Mouse (Mus musculus): ENCODE measurements around the gene Carf. TPM values are rescaled to one million over a fixed set of nuclear protein-coding genes. Genes with fewer than 3 reads are reported as not detected.
A peak's percentile ranks its signal among the peaks of the same experiment; 100 is the strongest.

Carf gene
- polyA plus RNA-seq, 1 experiment from 2014 or later = 4.9 TPM

GRCm38 (mm10) chr1:60180784-60181221 is 82.8 kb downstream of the Carf start:
- Histone ChIP-seq H3K4me1 (replicated peaks) (peaks cover 7% of the 10 kb centered on the region; the same call in 1 of the 2 replicates), H3K27ac (peak overlapping the region; percentile 94), H3K4me3 (replicated peaks) (peak overlapping the region; percentile 98), H3K9ac (peak overlapping the region; percentile 91), H3K4me2 (replicated peaks) (peak overlapping the region; percentile 57), H3K9me3 (no peaks in the 10 kb centered on the region), H3K36me3 (no peaks in the 10 kb centered on the region), H3K27me3 (replicated peaks) (no peaks in the 10 kb centered on the region)
- 0% methylated on average over 25 of the region's 30 CpGs for WGBS
- ATAC-seq = peak; percentile 27

- no peak for ATAC-seq
- Histone ChIP-seq H3K4me1 (replicated peaks) (no peaks in the 10 kb centered on the region), H3K27me3 (replicated peaks) (no peaks in the 10 kb centered on the region), H3K4me3 (replicated peaks) (no peak overlapping the region), H3K27ac (no peak overlapping the region), H3K36me3 (no peaks in the 10 kb centered on the region), H3K9me3 (no peaks in the 10 kb centered on the region), H3K9ac (no peak overlapping the region), H3K4me2 (replicated peaks) (no peak overlapping the region)
These were observed 90.4 kb downstream of the Carf start for GRCm38 (mm10) chr1:60188454-60188853.

- 69% methylated on average over 3 of the region's 3 CpGs for WGBS
- H3K9ac ChIP-seq = no peak overlapping the region
- H3K9me3 ChIP-seq = no peaks in the 10 kb centered on the region
- no peaks in the 10 kb centered on the region for H3K4me1 ChIP-seq (replicated peaks)
- no peak overlapping the region for H3K4me2 ChIP-seq (replicated peaks)
- peaks cover 5% of the 10 kb centered on the region; the same call in 1 of the 2 replicates for H3K36me3 ChIP-seq
- no peak overlapping the region for H3K27ac ChIP-seq
- ATAC-seq = no peak
- no peaks in the 10 kb centered on the region for H3K27me3 ChIP-seq (replicated peaks)
- H3K4me3 ChIP-seq (replicated peaks) = no peak overlapping the region
These were observed 98.8 kb downstream of the Carf start for GRCm38 (mm10) chr1:60196813-60197212.

- no peak overlapping the region for H3K4me2 ChIP-seq (replicated peaks)
- no peaks in the 10 kb centered on the region for H3K4me1 ChIP-seq (replicated peaks)
- WGBS = 83% methylated on average over 4 of the region's 4 CpGs
- ATAC-seq = no peak
- H3K9ac ChIP-seq = no peak overlapping the region
- H3K9me3 ChIP-seq = no peaks in the 10 kb centered on the region
- no peak overlapping the region for H3K4me3 ChIP-seq (replicated peaks)
- H3K27ac ChIP-seq = no peak overlapping the region
- peaks cover 19% of the 10 kb centered on the region for H3K36me3 ChIP-seq
- no peaks in the 10 kb centered on the region for H3K27me3 ChIP-seq (replicated peaks)
These were observed 101.0 kb downstream of the Carf start for GRCm38 (mm10) chr1:60199006-60199405.

Other genes with a start within 250 kb of the Carf start
- 6.6 and 7.8 TPM in 2 replicates for gene Fam117b, start 185.2 kb upstream of the Carf start, polyA plus RNA-seq (2015; fragmentation: Nextera tagmentation; extraction: Ambion mirVana)
- 1.1 and 1.3 TPM in 2 replicates for gene Ica1l, start 55.1 kb upstream of the Carf start, polyA plus RNA-seq (2015; fragmentation: Nextera tagmentation; extraction: Ambion mirVana)
- 53.0 and 53.8 TPM in 2 replicates for gene Wdr12, start 398 bp downstream of the Carf start, polyA plus RNA-seq (2015; fragmentation: Nextera tagmentation; extraction: Ambion mirVana)
- gene Nbeal1, start 82.4 kb downstream of the Carf start, polyA plus RNA-seq (2015; fragmentation: Nextera tagmentation; extraction: Ambion mirVana) = 5.2 and 6.1 TPM in 2 replicates
- gene Cyp20a1, start 245.1 kb downstream of the Carf start, polyA plus RNA-seq (2015; fragmentation: Nextera tagmentation; extraction: Ambion mirVana) = 21.4 and 21.8 TPM in 2 replicates

Data from intestine, embryonic 15.5 days (tissue).